Mouse (Mus musculus) urinary bladder, postnatal 4 days (tissue): Measurements from ENCODE around the gene Csnk1d.

Experiments
- DNase-seq, 2 experiments: peaks; one replicate each; pipeline ENCODE4 v3.0.0; 2021 to 2022; ENCODE audit warnings: low spot score in 2 of 2

Gene Csnk1d

GRCm38 (mm10) chr11:120990951-120991526 is at the start of gene Csnk1d:
Csnk1d (minus strand) TSS chr11:120991330.
- DNase-seq: peak; percentile 98 to 99

GRCm38 (mm10) chr11:121039302-121039701 is 48.2 kb upstream of the Csnk1d start, which contains the start of gene Cd7:
Cd7 (minus strand) TSS chr11:121039418.
- DNase-seq: no peak

GRCm38 (mm10) chr11:121038366-121039240 is 47.5 kb upstream of the Csnk1d start:
- DNase-seq: no peak

GRCm38 (mm10) chr11:121033118-121033517 is 42.0 kb upstream of the Csnk1d start:
- DNase-seq: no peak

GRCm38 (mm10) chr11:121027259-121027658 is 36.1 kb upstream of the Csnk1d start:
- no peak for DNase-seq

GRCm38 (mm10) chr11:121024163-121024562 is 33.0 kb upstream of the Csnk1d start:
- no peak for DNase-seq

- DNase-seq: no peak
Observed at GRCm38 (mm10) chr11:121019501-121019900, 28.4 kb upstream of the Csnk1d start.

- DNase-seq: peak; percentile 49 to 68
Observed at GRCm38 (mm10) chr11:121017703-121018102, 26.6 kb upstream of the Csnk1d start.

- no peak for DNase-seq
Observed at GRCm38 (mm10) chr11:121015472-121015871, 24.3 kb upstream of the Csnk1d start.

GRCm38 (mm10) chr11:121014896-121015300 is 23.8 kb upstream of the Csnk1d start:
- no peak for DNase-seq

GRCm38 (mm10) chr11:121013656-121014055 is 22.5 kb upstream of the Csnk1d start:
- no peak for DNase-seq

GRCm38 (mm10) chr11:121010044-121010755 is 19.1 kb upstream of the Csnk1d start:
- no peak for DNase-seq

GRCm38 (mm10) chr11:121006184-121006583 is 15.1 kb upstream of the Csnk1d start:
- DNase-seq: no peak

- DNase-seq: no peak
Observed at GRCm38 (mm10) chr11:121004281-121004680, 13.2 kb upstream of the Csnk1d start.

GRCm38 (mm10) chr11:121001966-121002365 is 10.8 kb upstream of the Csnk1d start:
- no peak for DNase-seq

- DNase-seq: no peak
Observed at GRCm38 (mm10) chr11:120994741-120995140, 3.6 kb upstream of the Csnk1d start.

- DNase-seq: no peak
Observed at GRCm38 (mm10) chr11:120993586-120993985, 2.5 kb upstream of the Csnk1d start.

- DNase-seq: no peak
Observed at GRCm38 (mm10) chr11:120993080-120993479, 1.9 kb upstream of the Csnk1d start.

- no peak for DNase-seq
Observed at GRCm38 (mm10) chr11:120991791-120992190, 661 bp upstream of the Csnk1d start.

- peak in 1 of 2 experiments; percentile 70 for DNase-seq
Observed at GRCm38 (mm10) chr11:120990126-120990781, 876 bp downstream of the Csnk1d start.

GRCm38 (mm10) chr11:120989523-120989922 is 1.6 kb downstream of the Csnk1d start:
- DNase-seq: no peak

- DNase-seq: no peak
Observed at GRCm38 (mm10) chr11:120988410-120988809, 2.7 kb downstream of the Csnk1d start.
